Mouse (Mus musculus): ENCODE data around the gene Arl4d.
"Not testable (repeated sequence)": the region's sequence is repeated elsewhere in the genome, so short reads cannot be mapped to it uniquely, and the experiment has no call there.

Gene Arl4d

GRCm38 (mm10) chr11:101664825-101665635, at the start of gene Arl4d:
Gene Arl4d, plus strand, starts transcription at chr11:101665541.
- peak; percentile 97 for DNase-seq (ENCODE audit: low spot score)

DNA sequence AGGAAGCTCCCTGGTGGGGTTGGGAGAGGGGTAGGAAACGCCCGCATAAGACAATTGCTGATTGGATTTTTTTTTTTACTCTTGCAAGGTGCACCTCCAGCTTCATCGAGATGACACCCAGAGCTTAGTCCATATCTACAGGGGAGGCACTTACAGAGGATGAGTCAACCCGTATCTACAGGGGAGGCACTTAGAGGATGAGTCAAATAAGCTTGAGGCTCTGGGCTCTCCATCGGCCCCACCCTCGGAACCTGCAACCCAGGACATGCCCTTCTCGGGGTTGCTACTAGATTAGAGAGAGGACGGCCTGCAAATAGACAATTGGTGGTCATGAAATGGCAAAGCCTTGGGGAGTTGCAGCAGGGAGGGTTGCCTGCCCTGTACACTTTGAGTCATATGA, 49.2 kb upstream of the Arl4d start:
- no peak for DNase-seq (ENCODE audit: low spot score)

- DNase-seq (ENCODE audit: low spot score) = no peak
Observed at GRCm38 (mm10) chr11:101616948-101617767, 48.2 kb upstream of the Arl4d start.

DNA sequence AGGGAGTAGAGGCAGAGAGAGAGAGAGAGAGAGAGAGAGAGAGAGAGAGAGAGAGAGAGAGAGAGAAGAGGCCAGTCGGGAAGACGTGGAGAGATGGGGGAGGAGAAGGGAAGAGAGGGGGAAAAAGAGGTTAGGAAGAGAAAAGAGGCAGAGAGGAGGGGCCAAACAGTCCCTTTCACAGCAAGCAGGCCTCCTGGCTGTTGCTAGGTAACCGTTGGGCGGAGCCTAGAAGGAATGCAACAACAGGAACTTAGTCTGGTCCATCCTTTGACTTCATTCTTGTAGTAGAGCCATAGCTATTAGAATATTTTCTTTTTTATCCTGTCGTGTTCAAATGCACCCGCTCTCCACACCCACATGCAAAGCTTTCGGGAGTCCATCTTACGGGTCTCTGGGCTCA, 47.5 kb upstream of the Arl4d start:
- peak; percentile 94 for DNase-seq (ENCODE audit: low spot score)

GRCm38 (mm10) chr11:101618596-101618995, 46.7 kb upstream of the Arl4d start:
- DNase-seq (ENCODE audit: low spot score) = no peak

GRCm38 (mm10) chr11:101620022-101620655, 45.2 kb upstream of the Arl4d start:
- DNase-seq (ENCODE audit: low spot score) = not testable (repeated sequence)

DNA sequence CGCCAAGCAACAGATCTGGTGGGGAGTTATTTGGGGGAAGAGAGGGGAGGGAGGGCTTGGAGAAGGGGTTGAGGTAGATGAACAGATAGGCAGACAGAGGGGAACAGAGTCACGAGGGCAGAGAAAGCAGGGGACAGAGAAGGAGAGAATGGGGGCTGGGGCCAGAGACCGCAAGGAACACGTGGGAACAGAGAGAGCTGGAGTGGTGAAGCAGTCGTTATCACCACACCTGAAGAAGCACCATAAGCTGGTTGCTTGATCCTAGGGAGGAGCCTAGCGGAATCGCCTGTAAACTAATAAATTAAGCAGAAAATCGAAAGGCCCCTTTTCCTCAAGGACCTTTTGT, 38.7 kb upstream of the Arl4d start:
- DNase-seq (ENCODE audit: low spot score) = no peak

DNA sequence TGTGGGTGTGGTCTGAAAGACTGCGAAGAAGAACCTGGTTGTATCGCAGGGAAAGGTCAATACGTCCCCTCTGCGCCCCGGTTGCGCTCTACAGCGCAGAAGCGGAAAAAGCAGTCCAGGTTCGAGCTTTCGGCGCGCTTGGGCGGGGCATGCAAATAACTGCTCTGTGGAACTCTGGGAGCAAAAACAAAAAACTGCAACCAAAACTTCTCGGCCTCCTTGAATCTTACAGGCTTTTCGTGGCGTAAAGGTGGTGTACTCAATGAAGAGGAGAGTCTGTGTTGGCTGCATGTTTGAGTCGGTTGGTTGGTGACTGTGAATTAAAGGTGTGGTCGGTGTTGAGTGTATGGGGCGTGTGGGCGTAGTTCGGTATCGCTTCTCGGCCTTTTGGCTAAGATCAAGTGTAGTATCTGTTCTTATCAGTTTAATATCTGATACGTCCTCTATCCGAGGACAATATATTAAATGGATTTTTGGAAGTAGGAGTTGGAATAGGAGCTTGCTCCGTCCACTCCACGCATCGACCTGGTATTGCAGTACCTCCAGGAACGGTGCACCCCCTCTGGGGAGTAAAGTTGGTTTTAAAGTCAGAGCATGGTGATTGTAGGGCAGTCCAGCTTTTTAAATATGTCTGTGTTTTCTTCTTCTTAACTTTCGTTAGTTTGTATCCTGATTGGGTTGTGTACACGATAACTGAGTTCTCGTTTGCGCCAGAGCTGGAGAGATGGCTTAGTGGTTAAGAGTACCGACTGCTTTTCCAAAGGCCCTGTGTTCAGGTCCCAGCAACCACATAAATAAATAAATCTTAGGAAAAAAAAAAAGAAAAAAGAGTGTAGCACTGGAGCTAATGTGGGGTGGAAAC, 38.1 kb upstream of the Arl4d start, which contains the start of gene Rdm1:
Rdm1 (plus strand) TSS at position 201 of the 862 bp plus-strand sequence.
- DNase-seq (ENCODE audit: low spot score) = peak; percentile 94

- DNase-seq (ENCODE audit: low spot score) = peak; percentile 95
Observed at GRCm38 (mm10) chr11:101627857-101628559, 37.3 kb upstream of the Arl4d start.

DNA sequence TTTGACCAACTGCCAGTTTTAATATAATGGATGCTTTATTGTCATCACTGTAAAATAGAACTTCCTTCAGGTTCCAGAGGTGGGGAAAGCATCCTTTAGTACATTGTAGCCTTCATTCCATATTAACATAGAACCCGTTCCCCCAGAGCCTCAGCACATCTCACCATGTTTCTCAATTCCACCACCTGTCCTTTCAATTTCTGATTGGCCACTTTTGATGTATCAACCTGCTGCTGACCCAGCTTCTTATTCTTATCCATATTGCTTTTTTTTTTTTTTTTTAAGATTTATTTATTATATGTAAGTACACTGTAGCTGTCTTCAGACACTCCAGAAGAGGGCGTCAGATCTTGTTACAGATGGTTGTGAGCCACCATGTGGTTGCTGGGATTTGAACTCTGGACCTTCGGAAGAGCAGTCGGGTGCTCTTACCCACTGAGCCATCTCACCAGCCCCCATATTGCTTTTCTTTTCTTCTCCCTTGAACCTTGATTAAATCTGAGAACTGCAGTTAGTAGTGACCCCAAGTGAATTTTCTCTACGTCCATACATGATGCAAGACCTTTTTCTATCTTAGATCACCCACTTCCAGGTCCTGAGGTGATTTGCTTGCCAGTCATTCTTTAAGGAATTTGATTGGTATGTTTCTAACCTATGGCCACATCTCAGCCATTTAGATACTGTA, 36.5 kb upstream of the Arl4d start:
- DNase-seq (ENCODE audit: low spot score) = not testable (repeated sequence)

GRCm38 (mm10) chr11:101635660-101636059, 29.7 kb upstream of the Arl4d start:
- DNase-seq (ENCODE audit: low spot score) = no peak

DNA sequence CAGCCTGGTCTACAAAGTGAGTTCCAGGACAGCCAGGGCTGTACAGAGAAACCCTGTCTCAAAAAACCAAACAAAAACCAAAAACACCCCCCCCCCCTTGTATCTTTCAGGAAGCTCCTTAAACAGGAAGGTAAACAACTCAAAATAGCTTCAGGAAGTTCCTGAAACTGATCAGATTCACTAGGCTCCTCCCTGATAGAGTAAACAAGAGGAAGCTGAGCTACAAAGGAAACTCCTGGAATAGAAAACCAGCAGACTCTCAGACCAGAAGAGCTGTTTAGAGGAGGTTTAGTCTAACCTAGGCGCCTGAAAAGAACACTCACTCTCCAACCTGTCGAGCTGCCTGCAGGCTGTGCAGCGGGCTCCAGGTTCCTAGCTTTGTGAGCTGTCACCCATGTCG, 25.6 kb upstream of the Arl4d start:
- no peak for DNase-seq (ENCODE audit: low spot score)

DNA sequence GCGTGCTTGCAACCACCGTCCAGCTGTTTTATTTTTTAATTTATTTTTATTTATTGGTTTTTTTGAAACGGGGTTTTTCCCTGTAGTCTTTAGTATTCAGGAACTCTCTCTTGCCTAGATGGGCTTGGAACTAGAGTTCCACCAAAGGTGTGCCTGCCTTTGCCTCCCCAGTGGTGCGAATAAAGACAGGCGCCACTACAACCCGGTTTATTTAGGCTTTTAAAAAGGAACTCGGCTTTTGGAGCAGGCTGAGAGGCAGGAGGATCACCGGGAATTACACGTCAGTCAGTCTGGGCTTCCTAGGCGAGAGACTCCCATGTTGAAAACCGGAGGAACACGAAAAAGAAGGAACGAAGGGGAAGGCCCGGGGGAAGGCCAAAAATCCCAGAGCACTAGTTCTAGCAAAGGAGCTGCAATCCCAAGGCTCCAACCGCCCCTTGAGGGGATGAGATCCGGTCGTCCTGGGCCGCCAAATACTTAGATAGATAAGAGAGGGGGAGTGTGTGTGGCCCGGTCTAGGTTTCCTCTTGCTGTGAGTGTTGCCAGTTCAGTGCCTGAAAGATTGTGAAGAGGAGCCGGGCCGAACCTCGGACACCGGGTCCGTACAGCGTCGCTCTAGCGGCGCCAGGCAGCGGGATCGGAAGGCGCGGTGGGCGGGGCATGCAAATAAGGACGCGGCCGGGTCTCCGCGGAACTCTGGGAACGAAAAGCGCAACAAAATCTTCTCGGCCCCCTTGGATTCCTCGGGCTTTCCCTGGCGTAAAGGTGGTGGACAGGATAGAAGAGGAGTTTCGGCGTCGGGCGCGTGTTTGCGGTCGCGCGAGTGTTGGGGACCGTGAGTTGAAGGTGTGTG, 24.3 kb upstream of the Arl4d start:
- DNase-seq (ENCODE audit: low spot score) = peak; percentile 80

- DNase-seq (ENCODE audit: low spot score) = peak; percentile 79
Observed at GRCm38 (mm10) chr11:101641710-101642642, 23.4 kb upstream of the Arl4d start.

- no peak for DNase-seq (ENCODE audit: low spot score)
Observed at GRCm38 (mm10) chr11:101642931-101643330, 22.4 kb upstream of the Arl4d start.

- DNase-seq (ENCODE audit: low spot score) = no peak
Observed at GRCm38 (mm10) chr11:101644591-101644990, 20.8 kb upstream of the Arl4d start.

DNA sequence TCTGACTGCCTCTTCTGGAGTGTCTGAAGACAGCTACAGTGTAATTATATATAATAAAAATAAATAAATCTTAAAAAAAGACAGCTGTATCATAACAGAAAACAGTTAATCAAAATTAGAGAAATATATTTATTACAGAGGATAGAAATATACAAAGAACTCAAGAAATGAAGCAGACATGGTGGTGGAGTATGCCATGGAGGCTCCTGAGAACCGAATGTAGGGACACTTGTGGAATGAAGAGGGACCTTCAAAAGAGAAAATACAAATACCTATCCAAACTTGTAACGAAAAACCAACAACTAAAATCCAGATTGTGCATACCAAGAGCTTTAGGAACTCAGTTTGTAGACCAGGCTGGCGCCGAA, 20.3 kb upstream of the Arl4d start:
- DNase-seq (ENCODE audit: low spot score) = not testable (repeated sequence)
